Comparison of ENCODE assay signal across 30 mouse cellular contexts in genomic region chr16:36596671-36597410, GRCm38 (mm10). TPM values are rescaled to one million over a fixed set of nuclear protein-coding genes. Genes with fewer than 3 reads are reported as not detected.
DNase-seq lines count a peak whose midpoint lies in the region; ATAC-seq lines count a peak whose summit lies in the region.
"Had no signal": no experiment of that assay in that cellular context is flagged by ENCODE, and none has a peak within 500 bp of the region (broad histone marks: within the 10 kb centered on the region; RNA-seq: fewer than 3 reads in every experiment).

No protein-coding gene starts in this region.

- peak; percentile 35 for DNase-seq in kidney, adult 18-20 months
- peak; percentile 52 for DNase-seq in kidney, adult 9 months
- DNase-seq in kidney, postnatal 14 days: peak; percentile 52
- no peak for DNase-seq in cerebellum, adult 11 months
- no peak for DNase-seq in adrenal gland, adult 8-10 months
- DNase-seq: adrenal gland, postnatal 14 days; B cell, adult 2 months; cerebellum, adult 11-12 months; cerebellum, adult 8-10 months; cerebellum, postnatal 10 days; cerebellum, postnatal 36 days; gastrocnemius, postnatal 10 days; gastrocnemius, postnatal 36 days; heart, adult 2 months; heart, postnatal 14 days; heart, postnatal 4 days had no signal

- H3K9me3 ChIP-seq in kidney, embryonic 14.5 days (ENCODE audit: control insufficient read depth, low read length): no peaks in the 10 kb centered on the region
- H3K9me3 ChIP-seq: forebrain, embryonic 10.5 days; forebrain, embryonic 13.5 days; G1E; heart, embryonic 10.5 days; heart, embryonic 13.5 days had no signal

- no peak overlapping the region for H3K4me2 ChIP-seq in kidney, embryonic 14.5 days (replicated peaks; ENCODE audit: low read depth, low read length)
- H3K4me2 ChIP-seq: forebrain, embryonic 13.5 days; heart, embryonic 13.5 days; hindbrain, embryonic 14.5 days had no signal

- ATAC-seq in kidney, embryonic 14.5 days (ENCODE audit: low FRiP score, low TSS enrichment): no peak
- ATAC-seq: forebrain, embryonic 13.5 days; forebrain, embryonic 16.5 days; hindbrain, postnatal 0 days; Patski had no signal

- H3K9ac ChIP-seq in kidney, embryonic 14.5 days (ENCODE audit: low read depth, low read length): no peak overlapping the region
- H3K9ac ChIP-seq: forebrain, embryonic 13.5 days; heart, embryonic 13.5 days; hindbrain, embryonic 14.5 days had no signal

- H3K36me3 ChIP-seq in kidney, embryonic 14.5 days (ENCODE audit: control insufficient read depth, insufficient read depth, low read length): no peaks in the 10 kb centered on the region
- H3K36me3 ChIP-seq: forebrain, embryonic 10.5 days; G1E; heart, embryonic 10.5 days; heart, embryonic 13.5 days had no signal

- no peaks in the 10 kb centered on the region for H3K4me1 ChIP-seq in kidney, embryonic 14.5 days (ENCODE audit: control insufficient read depth, insufficient read depth, low read length)
- H3K4me1 ChIP-seq: forebrain, embryonic 10.5 days; forebrain, embryonic 13.5 days had no signal

- H3K27ac ChIP-seq in kidney, embryonic 14.5 days (ENCODE audit: low read depth, low read length): no peak overlapping the region
- H3K27ac ChIP-seq: forebrain, embryonic 10.5 days; forebrain, embryonic 13.5 days; heart, adult 2 months; heart, embryonic 10.5 days; heart, embryonic 13.5 days; hindbrain, embryonic 14.5 days; hindbrain, postnatal 0 days had no signal

- 85% methylated on average over 10 of the region's 10 CpGs for WGBS in kidney, embryonic 14.5 days

- no peaks in the 10 kb centered on the region for H3K27me3 ChIP-seq in kidney, embryonic 14.5 days (ENCODE audit: control insufficient read depth, insufficient read depth, low read length)
- H3K27me3 ChIP-seq: CH12.LX; forebrain, embryonic 13.5 days; heart, embryonic 13.5 days had no signal

- H3K4me3 ChIP-seq in kidney, embryonic 14.5 days (ENCODE audit: low read length): no peak overlapping the region
- H3K4me3 ChIP-seq: forebrain, embryonic 10.5 days; forebrain, embryonic 13.5 days; heart, adult 2 months; heart, embryonic 10.5 days; heart, embryonic 13.5 days had no signal

RNA-seq across cellular contexts. Expression of gene Casr, which starts 34.9 kb away (rescaled TPM):
- polyA plus RNA-seq in kidney, embryonic 14.5 days (2014; fragmentation: Nextera tagmentation; extraction: Ambion mirVana): 0.34 and 0.39 TPM in 2 replicates
- total RNA-seq in adrenal gland, adult 8-10 months (2022): not detected
- total RNA-seq: adrenal gland, adult 18-20 months; adrenal gland, postnatal 14 days; granulocyte monocyte progenitor cell, adult 5-6 weeks; heart, postnatal 14 days had no signal
- polyA plus RNA-seq: forebrain, embryonic 13.5 days; G1E; heart, adult 2 months; hindbrain, embryonic 11.5 days had no signal

Comparison
In these comparisons a context has a peak if more than half of its experiments do, and no peak if none do; other contexts are left out.
1. DNase-seq: peak in kidney, adult 18-20 months (single experiment), kidney, adult 9 months (single experiment) and kidney, postnatal 14 days (single experiment); none in cerebellum, adult 11 months (single experiment) and adrenal gland, adult 8-10 months (single experiment).